Mouse (Mus musculus): ENCODE measurements around the gene Elk4. TPM values are rescaled to one million over a fixed set of nuclear protein-coding genes. Genes with fewer than 3 reads are reported as not detected.

The Elk4 gene
- polyA plus RNA-seq, 1 experiment from 2014 or later = 13.3 TPM

DNA sequence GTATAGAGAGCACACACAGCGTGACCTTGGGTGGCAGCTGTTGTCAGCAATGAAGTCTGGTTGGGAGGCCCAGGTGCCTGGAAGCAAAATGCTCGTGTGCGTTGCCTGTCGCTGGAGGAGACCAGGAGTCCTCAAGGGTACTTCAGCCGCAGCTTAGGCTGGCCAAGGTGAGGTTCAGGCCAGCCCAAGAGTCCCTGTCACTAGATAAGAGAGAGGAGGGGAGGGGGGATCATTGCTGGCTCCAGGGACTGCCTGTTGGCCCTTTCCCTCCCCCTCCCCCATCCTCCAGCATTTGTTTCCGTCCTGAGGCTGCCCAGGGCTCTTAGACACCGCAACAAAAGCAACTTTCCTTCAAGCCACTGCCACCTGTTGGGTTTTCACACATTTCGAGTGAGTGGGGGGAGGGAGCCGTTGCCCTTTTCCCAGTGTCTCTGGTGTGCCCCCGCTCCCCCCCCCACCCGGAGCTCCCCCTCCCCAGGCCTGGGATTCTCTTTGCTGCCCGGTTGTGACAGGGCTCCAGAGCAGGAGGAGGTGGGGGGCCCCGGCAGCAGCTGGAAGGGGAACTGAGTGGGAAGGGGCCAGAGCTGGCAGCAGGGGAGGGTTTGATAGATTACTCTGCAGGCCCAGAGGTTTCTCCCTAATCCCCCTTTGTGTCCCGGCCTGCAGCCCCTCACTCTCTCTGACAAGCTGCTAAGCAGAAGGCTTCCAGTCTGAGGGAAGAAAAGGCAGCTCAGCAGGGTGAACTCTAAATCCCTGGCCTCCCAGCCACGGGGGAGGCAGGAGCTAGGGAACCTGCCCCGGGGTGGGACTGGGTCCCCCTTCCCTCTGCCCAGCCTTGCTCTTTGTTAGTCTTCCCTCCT is 36.5 kb upstream of the Elk4 start:
- Histone ChIP-seq H3K9me3 (replicated peaks) (no peaks in the 10 kb centered on the region), H3K27me3 (ENCODE audit: low read depth, poor library complexity, severe bottlenecking) (peaks cover 23% of the 10 kb centered on the region), H3K4me3 (peak overlapping the region; percentile 45), H3K36me3 (no peaks in the 10 kb centered on the region), H3K27ac (replicated peaks) (peak overlapping the region; percentile 95), H3K4me1 (peaks cover 100% of the 10 kb centered on the region)
- WGBS = 3% methylated on average over 16 of the region's 16 CpGs
- peak; percentile 92 for DNase-seq (ENCODE audit: low spot score)

DNA sequence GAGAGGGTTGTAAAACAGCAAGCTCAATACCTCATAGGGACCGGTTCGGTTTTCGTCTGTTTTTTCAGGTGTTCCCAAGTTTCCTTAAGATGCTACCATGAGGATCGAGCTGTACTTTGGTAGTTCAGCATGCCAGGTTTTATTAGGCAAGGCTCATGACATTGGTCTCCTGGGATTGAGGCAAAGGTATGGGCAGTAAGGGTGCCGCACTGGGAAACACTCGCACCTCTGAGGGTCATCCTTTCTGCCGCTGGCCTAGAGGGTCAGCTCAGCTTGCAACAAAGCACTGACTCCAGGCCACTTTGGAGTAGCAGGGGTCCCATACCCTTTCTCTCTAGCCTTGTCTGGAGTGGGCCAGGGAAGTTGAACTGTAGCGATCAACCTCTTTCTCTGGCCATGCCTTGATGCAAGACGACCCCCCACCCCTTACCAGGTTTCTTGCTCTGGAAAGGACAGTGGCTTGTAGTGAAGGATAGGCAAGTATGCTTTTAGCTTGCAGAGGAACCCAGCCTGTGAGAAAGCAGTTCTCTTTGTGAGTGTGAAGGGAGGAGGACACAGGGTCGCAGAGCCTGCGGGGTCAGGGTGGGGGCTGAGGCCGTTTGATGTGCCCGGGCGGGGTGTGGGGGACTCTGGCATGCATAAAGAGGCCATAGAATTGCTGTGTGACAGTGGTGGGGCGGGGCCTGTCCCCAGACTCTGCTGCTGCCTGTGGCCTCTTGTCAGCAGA is 35.5 kb upstream of the Elk4 start:
- no peaks in the 10 kb centered on the region for H3K9me3 ChIP-seq (replicated peaks)

DNA sequence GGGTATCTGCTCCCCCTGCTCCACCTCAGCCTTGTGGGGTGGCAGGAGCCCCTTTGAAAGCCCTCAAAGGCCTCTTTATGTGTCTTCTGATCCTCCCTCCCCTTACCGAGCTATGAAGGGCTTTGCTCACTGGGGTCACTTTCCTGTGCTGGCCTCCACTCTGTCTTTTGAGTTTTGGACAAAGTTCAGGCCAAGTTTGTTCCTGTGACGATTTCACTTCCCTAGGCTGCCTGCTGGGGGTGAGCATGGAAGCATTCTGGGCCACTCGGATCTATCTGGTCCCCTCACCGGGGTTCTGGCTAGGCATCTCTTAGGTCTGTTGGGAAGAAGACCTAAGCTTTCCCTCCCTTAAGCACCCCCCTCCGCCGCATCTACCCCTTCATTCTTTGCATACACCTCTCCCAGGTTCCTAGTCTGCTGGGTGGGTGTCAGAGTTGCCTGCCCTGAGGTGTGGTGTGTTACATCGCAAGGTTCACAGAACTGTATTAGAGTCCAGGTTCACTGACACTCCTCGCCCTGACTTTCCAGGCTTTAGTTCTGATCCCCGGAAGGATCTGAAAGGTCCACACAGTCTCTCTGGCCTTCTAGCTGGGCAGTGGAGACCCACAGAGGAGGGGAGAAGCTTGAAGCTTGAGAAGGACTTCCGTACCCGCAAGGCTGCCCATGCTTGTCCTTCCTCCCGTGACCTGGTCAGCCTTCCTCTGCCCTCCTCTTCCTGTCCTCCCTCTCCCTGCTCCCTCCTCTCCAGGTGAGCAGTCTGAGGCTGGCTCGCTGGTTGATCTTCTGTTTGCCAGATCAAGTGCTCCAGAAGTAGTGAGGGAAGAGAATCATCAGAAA is 34.7 kb upstream of the Elk4 start:
- peak; percentile 37 for DNase-seq (ENCODE audit: low spot score)
- Histone ChIP-seq H3K9me3 (replicated peaks) (no peaks in the 10 kb centered on the region), H3K36me3 (peaks cover 12% of the 10 kb centered on the region), H3K27ac (replicated peaks) (peak overlapping the region; percentile 95), H3K27me3 (ENCODE audit: low read depth, poor library complexity, severe bottlenecking) (peaks cover 7% of the 10 kb centered on the region; the same call in 1 of the 2 replicates), H3K4me1 (peaks cover 100% of the 10 kb centered on the region), H3K4me3 (peak overlapping the region; percentile 45)
- WGBS = 12% methylated on average over 13 of the region's 13 CpGs

More for the DNA sequence above, 35.5 kb upstream of the Elk4 start:
- Histone ChIP-seq H3K27ac (replicated peaks) (peak overlapping the region; percentile 95), H3K36me3 (peaks cover 4% of the 10 kb centered on the region), H3K4me1 (peaks cover 100% of the 10 kb centered on the region), H3K4me3 (peak overlapping the region; percentile 45), H3K27me3 (ENCODE audit: low read depth, poor library complexity, severe bottlenecking) (peaks cover 15% of the 10 kb centered on the region; the same call in 1 of the 2 replicates)
- DNase-seq (ENCODE audit: low spot score) = peak; percentile 91
- 4% methylated on average over 15 of the region's 15 CpGs for WGBS

DNA sequence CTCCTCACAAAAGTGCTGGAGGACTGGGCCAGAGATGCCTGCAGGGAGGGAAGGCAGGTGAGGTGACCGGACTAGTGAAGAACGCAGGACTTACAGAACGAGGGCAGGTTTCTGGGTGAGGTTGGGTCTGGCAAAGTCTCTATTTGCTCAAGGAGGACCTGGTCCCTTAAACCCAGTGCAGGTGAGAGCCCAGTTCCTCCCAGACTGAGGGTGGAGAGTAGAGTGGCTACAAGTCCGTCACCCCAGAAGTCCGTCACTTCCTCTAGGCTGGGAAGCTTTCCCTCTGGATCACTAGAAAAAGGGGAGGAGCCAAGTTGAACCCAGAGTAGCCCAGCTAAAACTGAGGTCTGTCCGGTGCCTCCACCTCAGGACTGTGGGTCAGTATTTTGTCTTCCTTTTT is 33.4 kb upstream of the Elk4 start:
- Histone ChIP-seq H3K36me3 (peaks cover 25% of the 10 kb centered on the region), H3K27ac (replicated peaks) (peak overlapping the region; percentile 95), H3K27me3 (ENCODE audit: low read depth, poor library complexity, severe bottlenecking) (peaks cover 2% of the 10 kb centered on the region; the same call in 1 of the 2 replicates), H3K4me1 (peaks cover 98% of the 10 kb centered on the region), H3K4me3 (0 out of 2 replicates have a peak overlapping the region, but pooled peaks have one; percentile 45), H3K9me3 (replicated peaks) (no peaks in the 10 kb centered on the region)
- WGBS = 77% methylated on average over 6 of the region's 6 CpGs
- DNase-seq (ENCODE audit: low spot score) = no peak

DNA sequence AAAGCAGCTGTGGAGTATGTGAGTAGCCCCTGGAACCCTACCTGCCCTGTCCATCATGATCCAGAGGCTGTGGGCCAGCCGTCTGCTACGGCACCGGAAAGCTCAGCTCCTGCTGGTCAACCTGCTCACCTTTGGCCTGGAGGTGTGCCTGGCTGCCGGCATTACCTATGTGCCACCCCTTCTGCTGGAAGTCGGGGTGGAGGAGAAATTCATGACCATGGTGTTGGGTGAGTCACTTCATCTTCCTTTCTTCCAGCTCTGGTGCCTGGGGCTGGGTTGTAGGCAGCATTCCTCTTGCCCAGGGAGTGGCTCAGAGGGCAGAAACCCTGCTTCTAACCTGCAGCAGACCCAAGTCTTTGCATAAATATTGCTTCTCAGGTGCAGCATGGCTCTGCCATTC is 30.5 kb upstream of the Elk4 start:
- Histone ChIP-seq H3K27ac (replicated peaks) (peak overlapping the region; percentile 95), H3K36me3 (peaks cover 48% of the 10 kb centered on the region), H3K4me1 (peaks cover 98% of the 10 kb centered on the region), H3K4me3 (no peak overlapping the region), H3K27me3 (ENCODE audit: low read depth, poor library complexity, severe bottlenecking) (no peaks in the 10 kb centered on the region), H3K9me3 (replicated peaks) (no peaks in the 10 kb centered on the region)
- DNase-seq (ENCODE audit: low spot score) = no peak
- WGBS = 87% methylated on average over 5 of the region's 5 CpGs

DNA sequence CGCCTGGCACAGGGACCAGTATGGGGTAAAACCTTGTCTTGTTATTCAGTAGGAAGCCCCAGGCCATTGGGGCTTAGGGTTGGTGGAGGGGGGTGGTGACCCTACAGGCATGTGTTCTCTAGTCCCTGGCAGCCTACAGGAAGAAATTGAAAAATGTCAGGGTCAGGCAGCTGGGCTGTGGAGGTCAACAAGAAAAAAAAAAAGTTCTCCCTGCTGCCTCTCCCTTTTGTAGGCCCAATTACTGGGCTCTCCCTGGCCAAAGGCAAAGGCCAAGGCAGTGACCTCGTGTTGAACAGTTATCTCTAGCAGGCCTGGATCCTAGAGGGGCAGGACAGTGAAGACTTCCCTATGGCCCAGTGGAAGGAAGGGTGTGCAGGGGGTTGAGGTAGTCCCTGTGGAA is 26.9 kb upstream of the Elk4 start:
- Histone ChIP-seq H3K27ac (replicated peaks) (peak overlapping the region; percentile 79), H3K27me3 (ENCODE audit: low read depth, poor library complexity, severe bottlenecking) (no peaks in the 10 kb centered on the region), H3K36me3 (peaks cover 80% of the 10 kb centered on the region), H3K4me3 (no peak overlapping the region), H3K9me3 (replicated peaks) (no peaks in the 10 kb centered on the region), H3K4me1 (peaks cover 62% of the 10 kb centered on the region)
- peak; percentile 28 for DNase-seq (ENCODE audit: low spot score)
- WGBS = 20% methylated on average over 2 of the region's 2 CpGs

DNA sequence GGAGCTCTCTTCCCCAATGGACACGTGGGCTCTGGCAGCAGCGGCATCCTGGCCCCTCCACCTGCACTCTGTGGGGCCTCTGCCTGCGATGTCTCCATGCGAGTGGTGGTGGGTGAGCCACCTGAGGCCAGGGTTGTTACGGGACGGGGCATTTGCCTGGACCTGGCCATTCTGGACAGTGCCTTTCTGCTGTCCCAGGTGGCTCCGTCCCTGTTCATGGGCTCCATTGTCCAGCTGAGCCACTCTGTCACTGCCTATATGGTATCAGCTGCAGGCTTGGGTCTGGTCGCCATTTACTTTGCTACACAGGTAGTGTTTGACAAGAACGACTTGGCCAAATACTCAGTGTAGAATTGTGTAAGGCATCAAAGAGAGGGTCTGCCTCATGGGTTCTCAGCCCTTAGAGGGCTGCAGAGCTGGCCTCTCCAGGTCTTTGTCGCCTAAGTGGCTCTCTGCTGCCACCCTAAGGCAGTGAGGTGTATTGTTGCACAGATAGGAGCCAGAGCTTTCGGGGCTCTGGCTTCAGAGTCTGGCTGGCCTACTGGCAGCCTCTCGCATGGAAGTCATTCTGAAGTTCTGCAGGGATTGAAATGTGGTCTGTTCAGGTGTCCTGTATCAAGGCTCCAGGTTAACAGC is 25.9 kb upstream of the Elk4 start:
- DNase-seq (ENCODE audit: low spot score) = peak; percentile 82
- H3K9me3 ChIP-seq (replicated peaks) = no peaks in the 10 kb centered on the region
- peak overlapping the region; percentile 79 for H3K27ac ChIP-seq (replicated peaks)
- H3K27me3 ChIP-seq (ENCODE audit: low read depth, poor library complexity, severe bottlenecking) = no peaks in the 10 kb centered on the region
- H3K4me3 ChIP-seq = no peak overlapping the region
- 50% methylated on average over 12 of the region's 12 CpGs for WGBS
- peaks cover 80% of the 10 kb centered on the region for H3K36me3 ChIP-seq
- H3K4me1 ChIP-seq = peaks cover 52% of the 10 kb centered on the region

DNA sequence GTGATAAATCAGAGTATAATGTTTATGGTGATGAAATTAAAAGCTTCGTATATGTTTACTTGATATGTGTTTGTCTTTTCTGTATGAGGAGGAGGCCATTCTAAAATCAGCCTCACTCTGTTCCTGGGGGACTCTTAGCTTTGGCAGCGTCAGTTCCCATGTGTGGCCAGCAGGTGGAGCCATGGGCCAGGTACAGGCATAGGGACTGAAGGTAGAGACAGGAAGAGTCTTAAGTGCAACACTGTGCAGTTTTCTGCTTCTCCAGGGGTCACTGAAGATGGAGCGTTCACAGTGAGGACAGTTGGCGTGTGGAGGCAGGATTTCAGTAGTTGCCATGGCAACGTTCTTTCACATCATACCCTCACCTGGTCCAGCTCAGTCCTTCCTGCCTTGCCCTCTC is 24.5 kb upstream of the Elk4 start:
- no peaks in the 10 kb centered on the region for H3K27me3 ChIP-seq (ENCODE audit: low read depth, poor library complexity, severe bottlenecking)
- H3K4me1 ChIP-seq = peaks cover 38% of the 10 kb centered on the region
- WGBS = 18% methylated on average over 5 of the region's 5 CpGs
- peaks cover 68% of the 10 kb centered on the region for H3K36me3 ChIP-seq
- no peak overlapping the region for H3K27ac ChIP-seq (replicated peaks)
- DNase-seq (ENCODE audit: low spot score) = peak; percentile 73
- no peak overlapping the region for H3K4me3 ChIP-seq
- no peaks in the 10 kb centered on the region for H3K9me3 ChIP-seq (replicated peaks)

DNA sequence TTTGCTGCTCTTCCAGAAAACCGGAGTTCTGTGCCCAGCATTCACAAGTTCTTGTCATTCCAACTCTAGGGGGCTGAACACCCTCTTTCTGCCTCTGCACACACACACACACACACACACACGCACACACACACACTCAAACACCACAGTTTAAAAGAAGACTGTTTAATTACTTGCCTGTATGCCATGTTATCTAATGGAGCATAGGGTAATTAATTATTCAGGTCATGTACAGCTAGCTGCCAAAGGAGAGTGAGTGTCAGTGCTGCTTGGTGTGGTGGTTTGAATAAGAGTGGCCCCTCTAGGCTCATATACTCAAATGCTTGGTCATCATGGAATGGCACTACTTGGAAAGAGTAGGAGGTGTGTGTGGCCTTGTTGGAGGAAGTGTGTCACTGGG is 23.6 kb upstream of the Elk4 start:
- H3K36me3 ChIP-seq = peaks cover 59% of the 10 kb centered on the region
- no peaks in the 10 kb centered on the region for H3K9me3 ChIP-seq (replicated peaks)
- WGBS = 91% methylated on average over 2 of the region's 2 CpGs
- peaks cover 30% of the 10 kb centered on the region for H3K4me1 ChIP-seq
- H3K27ac ChIP-seq (replicated peaks) = no peak overlapping the region
- no peaks in the 10 kb centered on the region for H3K27me3 ChIP-seq (ENCODE audit: low read depth, poor library complexity, severe bottlenecking)
- DNase-seq (ENCODE audit: low spot score) = no peak
- no peak overlapping the region for H3K4me3 ChIP-seq

DNA sequence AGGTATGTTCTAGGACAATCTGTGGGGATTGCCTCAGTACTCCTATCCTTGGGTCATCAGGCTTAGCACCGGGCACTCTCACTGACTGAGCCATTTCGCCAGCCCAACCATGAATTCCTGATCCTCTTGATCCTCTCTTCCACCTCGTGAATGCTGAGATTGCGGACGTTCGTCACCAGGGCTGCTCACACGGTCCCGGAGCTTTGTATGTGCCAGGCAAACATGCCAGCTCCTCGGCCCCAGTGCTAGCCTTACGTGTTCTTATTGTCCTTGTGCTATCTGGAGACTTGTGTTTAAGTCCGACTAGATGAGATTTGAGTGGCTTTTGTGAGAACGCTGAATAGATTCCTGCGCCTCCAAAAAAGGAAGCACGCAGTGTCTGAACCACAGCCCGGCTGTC is 20.0 kb upstream of the Elk4 start:
- H3K9me3 ChIP-seq (replicated peaks) = no peaks in the 10 kb centered on the region
- H3K36me3 ChIP-seq = peaks cover 48% of the 10 kb centered on the region
- no peaks in the 10 kb centered on the region for H3K27me3 ChIP-seq (ENCODE audit: low read depth, poor library complexity, severe bottlenecking)
- H3K4me1 ChIP-seq = no peaks in the 10 kb centered on the region
- DNase-seq (ENCODE audit: low spot score) = no peak
- H3K27ac ChIP-seq (replicated peaks) = no peak overlapping the region
- WGBS = 71% methylated on average over 15 of the region's 15 CpGs
- H3K4me3 ChIP-seq = no peak overlapping the region

DNA sequence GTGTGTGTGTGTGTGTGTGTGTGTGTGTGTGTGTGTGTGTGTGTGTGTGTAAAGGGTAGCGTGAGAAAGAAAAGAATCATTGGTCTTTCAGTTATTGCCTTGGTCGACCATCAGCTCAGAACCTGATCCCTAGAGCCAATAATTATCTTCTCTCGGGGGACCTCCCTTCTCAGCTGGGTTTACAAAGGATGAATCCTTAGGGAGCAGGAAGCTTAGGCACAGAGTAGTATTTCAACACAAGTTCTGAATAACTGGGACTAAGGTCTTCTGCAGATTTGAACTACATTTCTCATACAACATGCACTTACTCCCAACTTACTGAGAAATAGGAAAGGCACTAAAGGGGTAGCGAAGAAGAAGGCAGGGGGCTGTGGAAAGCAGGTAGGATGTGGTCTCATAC is 17.9 kb upstream of the Elk4 start:
- DNase-seq (ENCODE audit: low spot score) = no peak
- Histone ChIP-seq H3K9me3 (replicated peaks) (no peaks in the 10 kb centered on the region), H3K4me1 (no peaks in the 10 kb centered on the region), H3K4me3 (no peak overlapping the region), H3K27ac (replicated peaks) (no peak overlapping the region), H3K27me3 (ENCODE audit: low read depth, poor library complexity, severe bottlenecking) (no peaks in the 10 kb centered on the region), H3K36me3 (peaks cover 28% of the 10 kb centered on the region)
- WGBS = 78% methylated on average over 4 of the region's 4 CpGs
